Mouse (Mus musculus): ENCODE data around the gene Tnfrsf26. TPM values are rescaled to one million over a fixed set of nuclear protein-coding genes. Genes with fewer than 3 reads are reported as not detected.

Tnfrsf26 gene
- polyA plus RNA-seq, 1 experiment = 0.10 TPM

DNA sequence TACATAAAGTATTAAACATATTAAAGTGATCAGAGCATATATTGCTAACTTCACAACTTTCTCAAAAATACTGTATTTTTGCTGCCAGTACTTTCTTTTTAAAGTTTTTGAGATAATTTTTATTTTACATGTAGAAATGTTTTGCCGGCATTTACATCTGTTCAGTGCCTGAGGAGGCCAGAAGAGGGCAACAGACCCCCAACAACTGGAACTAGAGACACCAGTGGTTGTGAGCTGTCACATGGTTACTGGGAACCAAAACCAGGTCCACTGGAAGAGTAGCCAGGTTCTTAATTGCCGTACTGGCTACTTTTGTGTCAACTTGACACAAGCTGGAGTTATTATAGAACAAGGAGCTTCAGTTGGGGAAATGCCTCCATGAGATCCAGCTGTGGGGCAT is 26.8 kb downstream of the Tnfrsf26 start:
- no peak overlapping the region for H3K4me3 ChIP-seq (ENCODE audit: insufficient read depth, low read length)
- H3K27ac ChIP-seq (ENCODE audit: insufficient read depth, low read length) = no peak overlapping the region
- H3K4me1 ChIP-seq (ENCODE audit: control insufficient read depth, insufficient read depth, low read length) = peaks cover 3% of the 10 kb centered on the region; the same call in 1 of the 2 replicates
- TF ChIP-seq POLR2A (IDR thresholded peaks at IDR 0.05; ENCODE audit: extremely low read depth, insufficient read depth, low read length) = no peak
- TF ChIP-seq CTCF (IDR thresholded peaks at IDR 0.05; ENCODE audit: extremely low read depth, insufficient read depth, low read length) = no peak

DNA sequence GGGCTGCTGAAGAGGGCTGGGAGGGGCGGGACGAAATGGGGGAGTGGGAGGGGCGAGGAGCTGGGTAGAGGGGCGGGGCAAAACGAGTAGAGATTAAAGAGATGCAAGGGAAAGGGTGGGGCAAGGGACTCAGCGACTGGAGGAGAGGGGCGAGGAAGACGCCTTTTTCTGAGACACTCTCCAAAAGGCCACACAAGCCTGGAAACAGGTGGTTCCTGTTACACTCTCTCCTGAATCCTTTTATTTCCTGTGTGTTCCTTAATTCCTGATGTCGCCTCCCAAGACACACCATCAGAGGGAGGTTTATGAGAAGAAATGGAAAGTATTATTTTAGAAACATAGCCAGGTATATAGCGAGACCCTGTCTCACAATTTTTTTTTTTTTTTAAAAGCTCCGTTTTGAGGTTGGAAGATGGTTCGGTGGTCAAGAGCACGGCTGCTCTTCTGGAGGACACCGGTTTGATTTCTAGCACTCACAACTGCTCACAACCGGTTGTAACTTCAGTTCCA is 28.2 kb downstream of the Tnfrsf26 start:
- H3K27ac ChIP-seq (ENCODE audit: insufficient read depth, low read length) = no peak overlapping the region
- H3K4me3 ChIP-seq (ENCODE audit: insufficient read depth, low read length) = peak overlapping the region; percentile 97
- peaks cover 3% of the 10 kb centered on the region; the same call in 1 of the 2 replicates for H3K4me1 ChIP-seq (ENCODE audit: control insufficient read depth, insufficient read depth, low read length)
- TF ChIP-seq POLR2A (IDR thresholded peaks at IDR 0.05; ENCODE audit: extremely low read depth, insufficient read depth, low read length) (no peak), CTCF (IDR thresholded peaks at IDR 0.05; ENCODE audit: extremely low read depth, insufficient read depth, low read length) (no peak)

DNA sequence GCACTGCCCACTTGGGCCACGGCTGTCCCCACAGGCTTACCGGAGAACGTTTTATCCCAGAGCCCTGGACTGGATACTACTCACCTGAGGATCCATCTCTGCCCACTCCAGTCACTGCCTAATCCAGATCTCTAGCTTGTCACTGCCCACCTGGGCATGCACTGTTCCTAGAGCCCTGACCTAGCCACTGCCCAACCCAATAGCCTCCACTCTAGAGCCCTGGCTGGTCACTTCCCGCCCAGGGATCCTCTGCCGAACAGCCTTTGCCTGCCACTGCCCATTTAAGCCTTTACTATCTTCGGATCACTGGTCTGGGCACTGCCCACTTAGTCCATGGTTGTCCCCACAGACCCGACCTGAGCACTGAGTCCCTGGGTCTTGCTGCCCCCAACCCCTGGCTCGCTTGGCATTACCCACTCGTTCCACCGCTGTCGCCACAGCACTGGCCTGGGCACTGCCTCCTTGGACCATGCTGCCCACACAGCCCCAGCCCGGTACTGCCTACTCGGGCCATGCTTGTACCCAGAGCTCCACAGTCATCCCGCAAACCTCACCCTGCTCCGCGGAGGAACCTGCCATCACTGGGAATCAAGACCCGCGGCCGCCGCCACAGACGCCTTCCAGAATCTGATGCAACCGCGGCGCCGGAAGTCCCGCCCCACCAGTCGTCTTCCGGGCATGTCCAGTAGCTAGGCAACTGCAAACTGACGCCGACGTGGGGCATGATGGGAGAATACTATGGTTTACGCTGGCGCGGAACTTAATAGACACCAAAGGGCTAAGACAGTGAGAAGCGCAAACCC is 28.9 kb downstream of the Tnfrsf26 start, which contains the start of gene Cars:
Gene Cars (minus strand): TSS at position 663 of the 803 bp plus-strand sequence.
- Histone ChIP-seq H3K4me3 (ENCODE audit: insufficient read depth, low read length) (peak within 1 kb of the TSS; percentile 97), H3K27ac (ENCODE audit: insufficient read depth, low read length) (0 out of 2 replicates have a peak within 1 kb of the TSS, but pooled peaks have one; percentile 18), H3K4me1 (ENCODE audit: control insufficient read depth, insufficient read depth, low read length) (peaks cover 3% of the 10 kb centered on the region; the same call in 1 of the 2 replicates)
- TF ChIP-seq POLR2A (IDR thresholded peaks at IDR 0.05; ENCODE audit: extremely low read depth, insufficient read depth, low read length) (peak; percentile 71; the same call in 1 of the 2 replicates), CTCF (IDR thresholded peaks at IDR 0.05; ENCODE audit: extremely low read depth, insufficient read depth, low read length) (no peak)

DNA sequence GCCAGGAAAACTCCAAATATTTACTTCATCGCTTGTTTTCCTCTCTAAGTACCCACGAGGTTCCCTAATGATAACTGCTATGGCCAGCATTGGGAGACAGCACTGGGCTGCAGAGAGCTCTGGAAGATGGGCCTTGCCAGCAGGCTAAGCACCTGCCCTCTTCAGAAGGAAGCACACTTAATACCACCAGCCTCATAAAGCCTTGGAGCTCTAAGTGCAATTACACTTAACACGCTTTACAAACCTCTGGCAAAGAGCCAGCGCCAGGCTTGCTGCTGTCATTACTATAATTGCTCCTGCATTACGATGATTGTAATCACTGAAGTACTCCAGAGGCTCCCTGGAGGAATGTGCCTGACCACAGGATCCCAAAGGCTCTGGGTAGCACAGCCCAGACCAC is 33.7 kb downstream of the Tnfrsf26 start:
- H3K27ac ChIP-seq (ENCODE audit: insufficient read depth, low read length) = no peak overlapping the region

DNA sequence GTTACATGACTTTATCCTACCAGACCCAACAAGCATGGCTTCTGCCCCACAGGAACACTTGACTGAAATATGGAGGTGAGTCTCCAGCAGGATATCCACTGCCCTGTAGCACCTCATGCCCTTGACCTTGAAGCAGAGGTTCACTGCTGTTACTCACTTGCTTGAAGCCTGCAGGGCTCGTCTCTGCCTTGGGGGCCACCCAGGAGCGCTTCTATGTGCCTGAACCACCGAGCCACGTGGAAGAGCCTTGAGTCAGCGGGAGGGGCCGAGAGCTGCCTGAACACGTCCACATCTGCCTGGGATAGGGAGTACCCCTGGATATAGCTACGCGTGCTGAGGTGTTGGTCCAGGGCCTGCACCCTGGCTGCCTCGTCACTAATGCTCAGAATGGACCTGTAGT is 36.3 kb downstream of the Tnfrsf26 start:
- TF ChIP-seq CTCF (IDR thresholded peaks at IDR 0.05; ENCODE audit: extremely low read depth, insufficient read depth, low read length) = no peak
- no peak for TF ChIP-seq POLR2A (IDR thresholded peaks at IDR 0.05; ENCODE audit: extremely low read depth, insufficient read depth, low read length)
- no peak overlapping the region for H3K4me3 ChIP-seq (ENCODE audit: insufficient read depth, low read length)
- no peaks in the 10 kb centered on the region for H3K4me1 ChIP-seq (ENCODE audit: control insufficient read depth, insufficient read depth, low read length)
- H3K27ac ChIP-seq (ENCODE audit: insufficient read depth, low read length) = no peak overlapping the region

More for the DNA sequence above, 33.7 kb downstream of the Tnfrsf26 start:
- H3K4me1 ChIP-seq (ENCODE audit: control insufficient read depth, insufficient read depth, low read length) = peaks cover 3% of the 10 kb centered on the region; the same call in 1 of the 2 replicates
- no peak overlapping the region for H3K4me3 ChIP-seq (ENCODE audit: insufficient read depth, low read length)
- TF ChIP-seq POLR2A (IDR thresholded peaks at IDR 0.05; ENCODE audit: extremely low read depth, insufficient read depth, low read length) (no peak), CTCF (IDR thresholded peaks at IDR 0.05; ENCODE audit: extremely low read depth, insufficient read depth, low read length) (no peak)

DNA sequence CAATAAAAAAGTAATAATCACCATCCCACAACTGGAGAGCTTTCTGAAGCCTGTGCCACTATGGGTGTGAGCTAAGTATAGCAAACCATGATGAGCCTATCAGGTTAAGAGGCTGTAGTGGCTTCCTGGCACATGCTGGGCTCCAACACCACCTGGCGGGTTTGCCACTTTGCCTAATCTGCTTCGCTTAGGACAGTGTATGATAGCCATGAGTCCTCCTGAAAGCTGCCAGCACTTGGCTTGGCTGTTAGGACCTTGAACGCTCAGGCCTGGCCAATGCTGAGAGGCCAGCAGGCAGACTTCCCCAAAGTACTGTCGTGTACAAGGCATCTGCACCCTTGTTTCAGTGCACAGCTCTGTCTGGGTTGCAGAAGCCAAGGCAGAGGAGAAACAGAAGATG is 40.5 kb downstream of the Tnfrsf26 start:
- H3K4me1 ChIP-seq (ENCODE audit: control insufficient read depth, insufficient read depth, low read length) = no peaks in the 10 kb centered on the region
- no peak overlapping the region for H3K4me3 ChIP-seq (ENCODE audit: insufficient read depth, low read length)
- TF ChIP-seq POLR2A (IDR thresholded peaks at IDR 0.05; ENCODE audit: extremely low read depth, insufficient read depth, low read length) (no peak), CTCF (IDR thresholded peaks at IDR 0.05; ENCODE audit: extremely low read depth, insufficient read depth, low read length) (no peak)
- no peak overlapping the region for H3K27ac ChIP-seq (ENCODE audit: insufficient read depth, low read length)

DNA sequence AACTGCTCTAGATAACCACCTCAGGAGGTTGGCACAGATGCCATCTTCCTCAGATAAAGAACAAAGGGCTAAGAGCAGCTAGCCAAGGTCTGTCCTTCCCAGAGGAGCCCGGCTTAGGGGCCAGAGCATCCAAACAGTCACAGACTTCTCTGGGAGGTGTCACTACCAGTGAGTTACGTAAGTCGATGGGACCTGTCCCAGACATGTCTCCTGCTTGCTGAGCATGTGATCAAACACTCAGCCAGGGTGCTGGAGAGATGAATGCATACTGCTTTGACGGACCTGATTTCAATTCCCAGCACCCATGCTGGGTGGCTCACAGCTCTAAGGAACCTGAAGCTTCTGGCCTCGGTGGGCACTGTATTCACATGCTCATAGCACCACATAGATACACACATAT is 40.9 kb downstream of the Tnfrsf26 start:
- Histone ChIP-seq H3K27ac (ENCODE audit: insufficient read depth, low read length) (no peak overlapping the region), H3K4me3 (ENCODE audit: insufficient read depth, low read length) (no peak overlapping the region), H3K4me1 (ENCODE audit: control insufficient read depth, insufficient read depth, low read length) (no peaks in the 10 kb centered on the region)
- no peak for TF ChIP-seq POLR2A (IDR thresholded peaks at IDR 0.05; ENCODE audit: extremely low read depth, insufficient read depth, low read length)
- TF ChIP-seq CTCF (IDR thresholded peaks at IDR 0.05; ENCODE audit: extremely low read depth, insufficient read depth, low read length) = no peak

DNA sequence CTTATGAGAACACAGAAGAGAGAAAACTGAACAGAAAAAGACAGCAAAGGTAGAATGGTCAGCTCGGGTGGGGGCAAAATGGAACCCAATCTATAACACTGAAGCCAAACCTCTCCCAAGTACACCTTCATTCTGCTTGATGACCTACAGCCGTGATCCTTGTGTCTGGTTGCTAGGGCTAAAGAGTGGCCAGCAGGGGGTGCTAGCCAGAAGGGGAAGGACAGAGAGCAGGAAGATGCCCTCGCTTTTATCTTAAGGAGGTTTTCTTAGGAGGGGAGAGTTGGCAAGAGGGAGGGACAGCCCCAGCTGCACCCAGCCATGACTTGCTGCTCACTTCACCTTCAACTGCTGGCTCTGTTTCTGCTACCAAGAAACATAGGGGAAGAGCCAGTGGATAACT is 44.6 kb downstream of the Tnfrsf26 start:
- peak; percentile 73 for TF ChIP-seq CTCF (IDR thresholded peaks at IDR 0.05; ENCODE audit: extremely low read depth, insufficient read depth, low read length)
- TF ChIP-seq POLR2A (IDR thresholded peaks at IDR 0.05; ENCODE audit: extremely low read depth, insufficient read depth, low read length) = no peak
- H3K4me3 ChIP-seq (ENCODE audit: insufficient read depth, low read length) = no peak overlapping the region
- H3K27ac ChIP-seq (ENCODE audit: insufficient read depth, low read length) = no peak overlapping the region
- H3K4me1 ChIP-seq (ENCODE audit: control insufficient read depth, insufficient read depth, low read length) = no peaks in the 10 kb centered on the region

DNA sequence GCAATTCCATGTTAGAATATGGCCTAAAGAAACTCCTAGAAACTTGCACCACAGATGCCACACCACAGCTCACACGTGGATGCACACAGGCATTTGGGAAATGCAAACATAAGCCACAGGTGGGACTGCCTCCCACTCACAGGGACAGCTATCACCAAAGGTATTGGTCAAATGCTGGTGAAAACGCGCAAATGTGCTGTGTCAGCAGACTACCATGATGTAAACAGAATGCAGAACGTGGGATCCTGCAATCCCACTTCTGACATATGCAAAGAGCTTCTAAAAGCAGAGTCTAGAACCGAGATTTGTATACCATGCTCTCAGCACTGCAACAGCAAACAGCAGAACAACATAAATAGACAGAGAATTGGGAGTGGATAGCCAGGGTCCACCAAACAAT is 45.5 kb downstream of the Tnfrsf26 start:
- Histone ChIP-seq H3K4me3 (ENCODE audit: insufficient read depth, low read length) (no peak overlapping the region), H3K4me1 (ENCODE audit: control insufficient read depth, insufficient read depth, low read length) (no peaks in the 10 kb centered on the region), H3K27ac (ENCODE audit: insufficient read depth, low read length) (no peak overlapping the region)
- TF ChIP-seq CTCF (IDR thresholded peaks at IDR 0.05; ENCODE audit: extremely low read depth, insufficient read depth, low read length) = no peak
- no peak for TF ChIP-seq POLR2A (IDR thresholded peaks at IDR 0.05; ENCODE audit: extremely low read depth, insufficient read depth, low read length)

DNA sequence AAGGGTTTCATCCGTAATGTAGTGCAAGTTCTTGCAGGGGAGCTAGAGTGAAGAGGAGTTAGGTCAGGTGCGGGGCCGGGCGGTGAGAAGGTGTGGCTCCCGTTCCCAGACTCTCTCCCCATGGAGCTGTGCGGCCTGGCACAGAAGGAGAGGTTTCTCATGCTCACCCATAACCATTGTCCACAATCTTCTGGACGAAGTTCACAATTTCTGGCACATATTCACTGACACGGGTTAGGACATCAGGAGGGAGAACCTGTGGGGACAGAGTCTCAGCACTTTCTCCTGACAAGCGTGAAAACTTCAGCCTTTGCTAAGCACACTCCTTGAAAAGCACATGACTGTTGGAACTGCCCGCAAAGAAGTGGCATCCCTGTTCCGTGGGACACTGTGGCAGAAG is 52.8 kb downstream of the Tnfrsf26 start:
- no peaks in the 10 kb centered on the region for H3K4me1 ChIP-seq (ENCODE audit: control insufficient read depth, insufficient read depth, low read length)
- no peak for TF ChIP-seq CTCF (IDR thresholded peaks at IDR 0.05; ENCODE audit: extremely low read depth, insufficient read depth, low read length)
- H3K27ac ChIP-seq (ENCODE audit: insufficient read depth, low read length) = no peak overlapping the region
- H3K4me3 ChIP-seq (ENCODE audit: insufficient read depth, low read length) = no peak overlapping the region
